Mouse (Mus musculus): ENCODE results near the gene Vnn3. TPM values are rescaled to one million over a fixed set of nuclear protein-coding genes. Genes with fewer than 3 reads are reported as not detected.

Gene Vnn3
- 83.7 and 93.7 TPM in 2 replicates for total RNA-seq (2017)

DNA sequence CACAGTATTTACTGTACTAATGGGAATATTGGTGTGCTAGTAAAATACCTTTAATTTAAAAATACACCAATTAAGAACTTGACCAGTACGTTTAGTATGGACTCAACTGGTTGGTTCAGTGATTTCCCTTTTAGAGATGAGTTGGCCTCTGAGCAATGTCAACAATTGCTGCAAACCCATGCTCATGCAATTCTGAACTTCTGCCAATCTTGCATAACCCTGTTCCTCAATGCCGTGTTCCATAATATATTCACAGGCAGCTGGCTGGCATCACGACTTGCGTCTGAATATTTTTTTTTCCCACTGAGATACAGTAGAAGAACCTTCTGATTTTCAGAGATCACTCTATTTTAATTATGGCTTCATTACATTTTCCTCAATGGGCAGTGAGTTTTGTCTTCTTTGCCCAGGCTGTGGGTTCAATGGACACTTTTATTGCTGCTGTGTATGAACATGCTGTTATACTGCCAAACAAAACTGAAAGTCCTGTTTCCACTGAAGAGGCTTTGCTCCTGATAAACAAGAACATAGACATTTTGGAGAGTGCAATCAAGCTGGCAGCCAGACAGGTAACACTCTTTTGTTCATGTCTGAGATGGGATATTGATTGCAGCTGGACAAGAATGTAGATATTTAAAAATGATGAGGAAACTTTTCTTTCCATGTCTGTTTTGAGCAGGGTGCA lies at the start of gene Vnn3:
TSS of gene Vnn3 (plus strand) at position 235 of the 685 bp plus-strand sequence.
- ATAC-seq (ENCODE audit: extremely low read depth, insufficient number of reproducible peaks, low FRiP score, poor library complexity, severe bottlenecking), result peak; percentile 82

DNA sequence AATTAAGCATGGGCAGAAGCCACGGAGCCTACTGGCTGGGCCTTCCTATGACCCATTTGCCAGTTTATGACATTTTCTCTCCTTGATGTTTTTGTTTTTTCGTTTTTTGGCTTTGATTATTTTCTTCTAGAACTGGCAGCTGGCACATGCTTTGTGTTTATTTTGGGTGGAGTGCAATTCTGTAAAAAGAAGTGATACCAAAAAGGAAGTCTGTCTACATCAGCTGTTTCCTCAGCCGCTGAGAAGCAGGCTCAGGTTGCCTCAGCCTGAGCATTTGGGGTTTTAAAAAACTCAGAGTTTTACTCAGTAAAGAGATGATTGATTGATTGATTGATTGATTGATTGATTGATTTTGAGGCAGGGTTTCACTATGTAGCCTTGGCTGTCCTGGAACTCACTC lies 48.4 kb upstream of the Vnn3 start:
- ATAC-seq (ENCODE audit: extremely low read depth, insufficient number of reproducible peaks, low FRiP score, poor library complexity, severe bottlenecking), result no peak

DNA sequence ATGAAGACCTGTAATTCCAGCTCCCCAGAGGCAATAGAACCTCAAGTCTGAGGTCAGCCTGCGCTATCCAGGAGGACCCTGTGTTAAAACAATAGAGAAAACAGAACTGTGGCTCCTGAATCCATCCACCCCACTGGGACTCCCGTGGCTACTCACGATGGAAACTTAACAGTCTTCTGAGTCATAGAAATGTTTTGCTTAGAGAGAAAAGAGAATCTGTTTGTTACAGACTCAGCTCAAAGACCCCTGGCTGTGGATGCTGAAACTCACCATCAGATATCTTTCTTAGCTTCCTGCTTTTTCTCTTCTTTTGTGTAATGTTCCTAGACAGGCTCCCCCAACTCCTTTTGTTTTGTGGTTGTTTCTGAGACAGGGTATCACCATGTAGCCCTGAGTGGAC lies 46.6 kb upstream of the Vnn3 start:
- no peak for ATAC-seq (ENCODE audit: extremely low read depth, insufficient number of reproducible peaks, low FRiP score, poor library complexity, severe bottlenecking)

DNA sequence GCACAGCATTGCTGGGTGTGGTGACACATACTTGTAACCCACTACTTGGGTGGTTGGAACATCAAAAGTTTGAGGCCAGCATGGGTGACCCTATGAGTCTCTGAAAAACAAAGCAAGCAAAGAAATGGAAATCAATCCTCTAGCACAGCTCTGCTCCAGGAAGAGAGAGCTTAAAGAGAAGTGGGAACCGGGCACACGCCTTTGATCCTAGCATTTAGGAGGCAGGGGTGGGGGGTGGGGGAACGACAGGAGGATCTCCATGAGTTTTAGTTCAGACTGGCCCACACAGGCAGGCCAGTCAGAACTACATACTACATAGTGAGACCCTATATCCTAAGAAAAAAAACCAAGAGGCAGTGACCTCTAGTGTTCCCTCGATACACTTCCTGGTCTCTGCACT lies 45.1 kb upstream of the Vnn3 start:
- ATAC-seq (ENCODE audit: extremely low read depth, insufficient number of reproducible peaks, low FRiP score, poor library complexity, severe bottlenecking), result no peak

DNA sequence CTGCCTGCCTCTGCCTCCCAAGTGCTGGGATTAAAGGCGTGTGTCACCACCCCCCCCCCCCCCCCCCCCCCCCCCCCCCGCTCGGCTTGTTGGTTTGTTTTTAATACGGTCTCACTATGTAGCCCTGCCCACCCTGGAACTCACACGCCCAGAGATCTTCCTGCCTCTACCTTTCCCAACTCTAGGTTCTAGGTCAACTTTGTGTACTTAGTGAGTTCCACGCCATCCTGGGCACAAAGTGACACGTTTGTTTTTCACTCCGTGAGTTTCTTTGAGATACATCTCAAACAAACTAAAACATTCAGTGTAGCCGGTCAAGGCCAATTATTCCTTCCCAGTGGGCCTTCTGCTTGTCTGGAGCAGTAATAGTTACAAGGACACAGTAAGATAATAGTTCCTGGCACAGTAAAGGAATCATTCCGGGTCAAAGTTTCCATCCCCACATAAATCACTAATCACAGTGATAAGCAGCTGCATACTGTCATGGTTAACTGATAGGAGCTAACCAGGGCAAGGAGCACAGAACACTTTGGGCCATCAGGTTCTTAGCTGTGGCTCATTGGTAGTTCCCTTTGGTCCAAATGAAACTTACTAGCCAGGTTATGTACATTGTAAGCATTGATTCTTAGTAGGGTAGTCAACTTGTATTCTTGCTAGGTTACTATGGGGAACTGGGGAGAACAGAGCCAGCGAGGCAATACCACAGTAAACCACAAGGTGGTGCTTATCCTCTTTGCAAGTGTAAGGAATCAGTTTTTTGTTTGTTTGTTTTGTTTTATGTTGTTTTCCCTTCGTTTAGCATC lies 39.4 kb upstream of the Vnn3 start:
- peak; percentile 86 for ATAC-seq (ENCODE audit: extremely low read depth, insufficient number of reproducible peaks, low FRiP score, poor library complexity, severe bottlenecking)

DNA sequence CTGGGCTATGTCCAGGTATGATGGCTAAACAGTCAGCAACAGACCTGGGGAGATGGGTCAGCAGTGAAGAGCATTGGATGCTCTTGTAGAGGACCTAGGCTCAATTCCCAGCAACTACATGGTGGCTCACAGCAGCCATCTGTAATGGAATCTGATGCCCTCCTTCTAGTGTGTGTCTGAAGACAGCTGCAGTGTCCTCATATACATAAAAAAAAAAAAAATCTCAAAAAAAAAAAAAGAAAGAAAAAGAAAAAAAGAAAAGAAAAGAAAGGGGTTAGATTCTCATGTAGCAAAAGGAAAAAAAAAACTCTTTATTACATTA lies 38.9 kb upstream of the Vnn3 start:
- ATAC-seq (ENCODE audit: extremely low read depth, insufficient number of reproducible peaks, low FRiP score, poor library complexity, severe bottlenecking), result no peak

DNA sequence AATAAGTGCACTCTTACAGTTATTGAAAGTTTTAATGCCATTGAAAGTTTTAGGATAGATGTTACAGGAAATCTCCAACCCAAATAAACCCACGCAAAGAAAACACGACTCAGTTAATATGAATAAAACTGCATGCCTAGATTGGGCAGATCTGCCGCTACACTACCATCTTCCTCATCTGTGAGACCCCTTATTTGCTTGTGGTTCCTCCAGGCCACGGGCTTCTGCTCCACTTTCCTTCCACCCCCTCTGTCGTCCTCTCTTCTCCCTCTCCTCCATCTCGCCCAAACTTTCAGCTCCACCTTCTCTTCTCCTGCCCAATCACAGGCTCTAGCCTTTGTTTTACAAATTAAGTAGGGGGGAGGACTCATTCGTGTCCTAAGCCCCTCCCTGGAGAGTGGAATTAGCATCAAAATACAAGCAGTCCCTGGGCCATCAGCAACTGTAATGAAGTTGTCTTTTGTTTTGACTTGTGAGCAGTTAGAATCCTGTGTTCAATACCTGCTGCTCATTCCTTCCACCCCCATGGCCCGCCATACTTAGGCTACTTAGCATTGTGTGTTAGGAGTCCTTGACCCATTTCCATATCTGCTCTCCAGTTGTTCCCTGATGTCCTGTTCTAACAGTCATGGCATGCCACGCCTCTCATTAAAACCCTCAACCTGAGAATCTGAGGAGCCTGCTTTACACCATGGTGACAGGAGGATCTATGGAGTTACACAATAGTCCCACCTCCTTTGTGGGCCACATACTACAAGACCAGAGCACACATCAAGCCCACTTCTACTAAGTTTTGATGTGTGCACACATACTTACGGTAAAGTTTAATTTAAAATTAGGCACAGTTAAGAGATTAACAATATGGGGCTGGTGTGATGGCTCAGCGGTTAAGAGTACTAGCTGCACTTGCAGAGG lies 38.2 kb upstream of the Vnn3 start:
- ATAC-seq (ENCODE audit: extremely low read depth, insufficient number of reproducible peaks, low FRiP score, poor library complexity, severe bottlenecking), result no peak

DNA sequence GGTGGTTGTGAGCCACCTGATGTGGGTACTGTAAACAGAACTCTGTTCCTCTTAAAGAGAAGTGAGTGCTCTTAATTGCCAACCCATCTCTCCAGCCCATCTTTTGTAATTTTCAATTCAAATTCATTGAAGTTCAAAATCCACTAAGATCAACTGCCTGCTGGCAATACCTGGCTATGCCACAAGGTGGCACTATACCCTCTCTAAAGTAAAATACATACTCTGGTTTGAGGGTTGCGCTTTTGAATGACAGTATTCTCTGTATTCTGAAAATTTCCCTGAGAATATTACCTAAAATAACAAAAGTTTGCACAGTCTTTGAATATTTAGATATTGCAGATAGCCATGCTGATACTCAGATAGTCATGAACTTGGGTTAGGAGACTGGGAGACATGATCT lies 36.1 kb upstream of the Vnn3 start:
- peak; percentile 77 for ATAC-seq (ENCODE audit: extremely low read depth, insufficient number of reproducible peaks, low FRiP score, poor library complexity, severe bottlenecking)

DNA sequence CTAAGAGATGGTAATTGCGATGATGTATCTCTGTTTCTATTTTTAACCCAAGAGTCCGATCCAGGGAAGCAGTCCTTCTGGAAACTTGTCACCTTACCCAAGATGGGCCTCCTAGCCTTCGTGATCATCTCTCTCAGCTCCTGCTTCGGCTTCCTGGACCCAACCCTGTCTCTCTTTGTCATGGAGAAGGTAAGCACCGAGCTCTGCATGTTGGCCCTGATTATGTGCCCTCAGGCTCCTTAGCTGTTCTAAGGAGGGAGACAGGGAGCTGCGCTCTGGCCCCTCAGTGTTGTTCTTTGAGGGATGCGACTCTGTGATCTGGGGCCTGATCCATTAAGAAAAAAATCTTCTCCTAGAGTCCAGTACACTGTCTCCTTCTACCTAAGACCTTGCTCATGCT lies 35.0 kb upstream of the Vnn3 start:
- ATAC-seq (ENCODE audit: extremely low read depth, insufficient number of reproducible peaks, low FRiP score, poor library complexity, severe bottlenecking), result no peak

DNA sequence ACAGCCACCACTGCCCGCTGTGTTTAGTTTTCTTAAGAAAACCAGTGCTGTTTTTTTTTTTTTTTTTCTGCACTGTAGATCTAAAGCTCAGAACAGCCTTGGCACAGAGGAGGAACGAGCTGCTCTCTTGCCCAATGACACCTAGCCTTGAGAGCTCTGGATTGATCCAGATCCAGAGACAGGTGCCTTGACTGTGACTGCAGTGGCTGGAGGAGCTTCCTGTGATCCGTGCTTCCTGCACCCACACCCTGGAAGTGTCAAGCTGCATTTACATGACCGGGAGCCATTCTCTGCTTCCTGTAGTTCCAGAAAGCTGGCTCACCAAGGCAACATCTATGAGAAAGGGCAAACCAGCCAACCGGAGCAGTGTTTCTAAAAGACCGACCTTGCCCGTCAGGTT lies 24.7 kb upstream of the Vnn3 start:
- no peak for ATAC-seq (ENCODE audit: extremely low read depth, insufficient number of reproducible peaks, low FRiP score, poor library complexity, severe bottlenecking)

DNA sequence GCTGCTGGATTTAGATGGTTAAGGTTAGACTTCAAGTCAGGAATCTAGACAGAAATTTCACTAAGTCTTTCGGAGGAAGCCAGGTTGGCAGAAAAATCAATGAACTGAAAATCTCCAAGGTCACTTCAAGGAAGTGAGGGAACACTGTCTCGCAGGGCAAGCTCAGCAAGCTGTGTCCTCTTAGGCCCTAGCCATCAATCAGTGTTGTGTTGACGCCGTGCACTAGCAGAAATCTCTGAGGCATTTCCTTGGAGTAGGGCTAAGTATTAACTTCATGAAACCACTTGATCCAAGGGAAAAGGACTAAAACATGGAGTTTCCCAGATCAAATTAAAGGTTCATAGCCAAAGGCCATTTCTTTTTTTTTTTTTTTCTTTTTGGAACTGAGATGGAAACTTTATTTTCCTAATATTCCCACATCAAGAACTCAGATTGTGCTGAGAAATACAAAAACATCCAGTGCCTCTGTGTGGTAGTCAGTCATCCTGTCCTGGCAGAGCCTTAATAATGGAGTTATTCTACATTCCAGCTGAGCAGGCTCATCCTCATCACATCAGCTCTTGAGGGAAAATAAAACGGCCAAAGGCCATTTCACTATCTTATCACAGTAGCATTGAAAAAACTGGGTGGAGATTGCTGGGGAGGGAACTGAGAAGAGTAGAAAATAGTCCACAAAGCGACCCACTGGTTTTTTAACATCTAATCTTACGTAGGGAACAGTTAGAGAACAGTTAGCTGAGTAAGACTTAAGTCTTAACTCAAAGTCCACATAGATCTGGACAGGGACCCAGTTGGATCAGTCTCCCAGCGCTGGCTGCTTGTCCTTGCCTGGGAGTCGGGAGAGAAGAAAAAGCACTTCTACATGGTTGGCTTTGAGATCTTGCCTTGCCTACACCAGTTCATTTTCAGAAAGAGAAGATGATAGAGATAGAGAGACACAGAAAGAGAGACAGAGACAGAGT lies 15.0 kb upstream of the Vnn3 start:
- no peak for ATAC-seq (ENCODE audit: extremely low read depth, insufficient number of reproducible peaks, low FRiP score, poor library complexity, severe bottlenecking)

DNA sequence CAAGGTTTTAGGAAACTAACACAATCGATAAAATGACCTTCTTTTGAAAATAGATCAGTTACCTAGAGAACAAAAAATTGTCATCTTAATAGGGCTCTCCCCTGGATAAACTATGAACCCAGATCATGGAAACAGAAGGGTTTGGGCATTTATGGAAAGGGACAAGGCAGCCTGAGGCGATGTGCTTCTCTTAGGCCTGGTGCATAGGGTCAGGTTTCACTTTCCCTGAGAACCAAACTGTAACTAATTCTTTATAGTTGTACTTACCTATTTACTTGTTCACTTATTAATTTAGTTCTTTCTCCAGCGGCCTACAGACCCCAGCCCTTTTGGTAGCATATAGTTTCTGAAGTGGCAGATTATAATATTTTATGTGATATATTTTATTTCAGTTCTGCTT lies 14.1 kb upstream of the Vnn3 start:
- ATAC-seq (ENCODE audit: extremely low read depth, insufficient number of reproducible peaks, low FRiP score, poor library complexity, severe bottlenecking), result no peak

DNA sequence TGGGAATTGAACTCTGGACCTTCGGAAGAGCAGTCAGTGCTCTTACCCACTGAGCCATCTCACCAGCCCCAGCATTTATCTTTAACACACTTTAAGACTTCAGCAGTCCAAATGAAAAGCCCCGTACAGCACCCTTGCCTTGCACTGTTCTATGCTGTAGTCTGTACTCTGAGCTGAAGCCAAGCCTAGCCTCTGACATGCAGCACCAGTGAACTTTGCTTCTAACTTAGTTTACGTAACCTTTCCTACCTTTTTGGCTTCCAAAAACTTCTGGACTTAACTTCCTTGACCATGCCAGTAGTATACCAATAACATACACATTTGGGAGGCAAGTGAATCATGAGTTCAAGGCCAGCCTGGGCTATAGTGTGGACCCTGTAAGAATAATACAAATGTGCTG lies 12.4 kb upstream of the Vnn3 start:
- ATAC-seq (ENCODE audit: extremely low read depth, insufficient number of reproducible peaks, low FRiP score, poor library complexity, severe bottlenecking), result no peak

DNA sequence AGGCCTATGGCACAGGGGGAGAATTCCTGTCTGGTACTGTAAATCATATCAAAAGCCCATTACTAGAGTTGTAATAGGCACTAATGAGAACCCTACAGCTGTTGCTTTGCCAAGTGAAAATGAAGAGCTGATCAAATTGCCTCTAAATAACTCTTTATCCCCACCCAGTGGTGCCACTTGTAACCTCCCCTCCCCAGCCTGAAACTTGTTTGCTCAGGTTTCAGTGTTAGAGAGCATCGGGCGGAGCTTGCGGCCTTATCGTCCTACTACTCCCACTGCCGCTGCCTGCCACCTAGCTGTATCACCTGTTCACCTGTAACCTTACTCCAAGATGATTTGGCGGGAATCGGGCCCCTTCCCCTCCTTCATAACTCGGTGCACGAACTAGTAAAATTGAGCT lies 11.9 kb upstream of the Vnn3 start:
- ATAC-seq (ENCODE audit: extremely low read depth, insufficient number of reproducible peaks, low FRiP score, poor library complexity, severe bottlenecking), result no peak

DNA sequence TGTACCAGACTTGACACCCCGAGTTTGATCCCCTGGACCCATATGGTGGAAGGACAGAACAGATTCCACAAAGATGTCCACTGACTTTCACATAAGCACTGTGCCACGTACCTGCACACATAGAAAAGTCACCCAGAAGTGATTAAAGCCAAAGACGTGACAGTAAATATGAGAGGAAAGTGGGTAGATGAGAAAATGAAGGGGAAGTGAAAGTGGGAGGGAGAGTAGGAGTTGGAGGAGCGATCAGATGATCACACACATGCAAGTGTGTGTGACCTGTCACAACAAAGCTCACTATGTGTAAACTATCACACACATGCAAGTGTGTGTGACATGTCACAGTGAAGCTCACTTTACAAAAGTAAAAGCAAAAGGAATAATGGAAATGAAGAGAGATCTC lies 10.8 kb upstream of the Vnn3 start:
- 0 out of 2 replicates have a peak, but pooled peaks have one; percentile 33 for ATAC-seq (ENCODE audit: extremely low read depth, insufficient number of reproducible peaks, low FRiP score, poor library complexity, severe bottlenecking)

DNA sequence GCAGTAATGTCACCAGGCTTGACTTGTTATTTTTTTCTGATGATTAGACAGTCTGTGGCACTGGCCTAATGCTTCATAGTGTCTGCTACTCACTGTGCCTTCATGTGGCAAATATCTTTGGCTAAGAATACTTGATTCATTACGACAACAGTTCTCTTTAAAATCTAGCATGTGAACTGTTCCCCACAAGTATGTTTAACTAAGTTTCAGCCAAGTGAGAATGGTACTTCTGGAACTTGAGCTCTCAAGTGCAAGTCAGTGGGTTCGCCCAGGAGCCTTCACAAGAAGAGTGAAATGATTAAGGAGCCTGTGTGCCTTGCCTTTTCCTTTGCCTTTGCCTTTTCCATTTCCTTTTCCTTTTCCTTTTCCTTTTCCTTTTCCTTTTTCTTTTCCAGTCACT lies 834 bp downstream of the Vnn3 start:
- ATAC-seq (ENCODE audit: extremely low read depth, insufficient number of reproducible peaks, low FRiP score, poor library complexity, severe bottlenecking), result no peak

DNA sequence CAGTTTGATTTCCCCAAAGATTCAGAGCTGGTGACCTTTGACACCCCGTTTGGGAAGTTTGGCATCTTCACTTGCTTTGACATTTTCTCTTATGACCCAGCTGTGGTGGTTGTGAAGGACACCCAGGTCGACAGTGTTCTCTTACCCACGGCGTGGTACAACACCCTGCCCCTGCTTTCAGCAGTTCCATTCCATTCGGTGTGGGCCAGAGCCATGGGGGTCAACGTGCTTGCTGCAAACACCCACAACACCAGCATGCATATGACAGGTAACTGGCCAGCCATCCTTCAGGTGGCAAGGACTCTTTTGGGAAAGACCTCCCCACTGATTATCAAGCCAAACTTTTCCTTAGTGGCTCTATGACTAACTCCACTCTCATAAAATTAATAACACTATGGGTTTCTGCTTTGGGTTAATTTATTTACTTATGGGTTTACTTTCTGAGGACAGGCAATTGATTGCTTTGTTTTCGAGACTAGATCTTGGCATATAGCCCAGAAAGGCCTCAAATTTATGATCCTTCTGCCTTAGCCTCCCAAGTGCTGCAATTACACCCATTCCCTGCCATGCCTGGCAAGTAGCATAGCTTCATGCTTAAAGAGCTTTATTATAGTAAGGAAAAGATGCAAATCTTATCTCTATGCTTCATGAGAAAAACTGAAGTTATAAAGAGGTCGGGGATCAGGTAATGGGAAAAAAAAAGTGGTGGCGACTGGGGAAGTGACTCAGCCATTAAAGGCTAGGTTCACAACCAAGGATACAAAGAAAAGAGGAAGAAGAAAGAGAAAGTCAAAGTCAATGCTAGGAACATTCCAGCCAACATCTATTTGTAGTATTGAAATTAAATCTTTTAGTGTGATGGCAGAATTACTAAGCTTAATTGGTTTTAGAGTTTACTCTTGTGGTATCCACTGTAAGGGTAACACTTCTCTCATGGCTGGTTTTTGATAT lies 13.4 kb downstream of the Vnn3 start:
- ATAC-seq (ENCODE audit: extremely low read depth, insufficient number of reproducible peaks, low FRiP score, poor library complexity, severe bottlenecking), result 0 out of 2 replicates have a peak, but pooled peaks have one; percentile 46

DNA sequence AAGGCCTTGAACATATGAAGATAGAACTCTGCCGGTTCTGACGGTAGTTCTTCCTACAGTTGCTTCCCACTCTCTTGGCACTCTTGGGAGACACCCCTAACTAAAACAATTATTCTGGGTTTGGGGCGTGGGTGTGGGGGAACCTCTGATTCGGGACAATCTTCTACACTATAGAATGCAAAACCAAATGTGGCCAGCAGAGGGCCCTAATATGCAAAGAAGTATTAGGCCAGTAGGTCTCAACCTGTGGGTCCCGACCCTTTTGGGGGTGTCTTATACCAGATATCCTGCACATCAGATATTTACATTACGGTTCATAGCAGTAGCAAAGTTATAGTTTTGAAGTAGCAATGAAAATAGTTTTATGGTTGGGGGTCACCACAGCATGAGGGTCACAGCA lies 29.4 kb downstream of the Vnn3 start:
- ATAC-seq (ENCODE audit: extremely low read depth, insufficient number of reproducible peaks, low FRiP score, poor library complexity, severe bottlenecking), result no peak

Measured in neutrophil, adult 5-6 weeks (primary cell).